Mouse (Mus musculus): ENCODE data around the gene Rbpjl.

Gene Rbpjl

DNA sequence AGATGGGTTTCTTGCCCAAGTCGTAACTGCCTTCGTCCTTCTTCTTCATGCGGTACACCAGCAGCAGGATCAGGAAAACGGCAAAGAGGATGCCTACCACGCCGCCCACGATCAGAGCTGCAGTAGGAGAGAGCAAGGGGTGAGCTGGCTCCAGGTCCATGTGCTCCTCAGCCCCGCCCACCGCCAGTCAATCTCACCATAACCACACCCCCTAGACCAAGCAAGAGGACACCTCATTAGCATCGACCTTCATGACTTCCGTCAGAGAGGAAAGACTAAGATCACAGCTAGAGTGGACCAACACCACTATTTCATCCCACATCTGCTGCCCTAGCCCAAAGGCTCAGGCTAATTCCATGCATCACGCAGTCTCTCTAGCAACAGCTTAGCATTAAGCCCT is 23.2 kb downstream of the Rbpjl start:
- CTCF ChIA-PET = interaction anchor here (0.5 to 1.1 kb wide), 3 partner anchors 18 to 1458 kb away, joined by 3 to 4 read pairs (median 4); no protein-coding TSS in a partner anchor

GRCm38 (mm10) chr2:164426952-164427351 is 24.0 kb downstream of the Rbpjl start:
- CTCF ChIA-PET = interaction anchor here (1.2 kb wide), 1 partner anchor 24 kb away, joined by 3 read pairs; the partner anchor contains the start of gene Rbpjl

- CTCF ChIA-PET = interaction anchor here (0.5 to 1.2 kb wide), 2 partner anchors 10 to 25 kb away, joined by 3 to 20 read pairs; partner anchors contain the start of gene Rbpjl
Measured at GRCm38 (mm10) chr2:164428451-164428850, 25.5 kb downstream of the Rbpjl start.

DNA sequence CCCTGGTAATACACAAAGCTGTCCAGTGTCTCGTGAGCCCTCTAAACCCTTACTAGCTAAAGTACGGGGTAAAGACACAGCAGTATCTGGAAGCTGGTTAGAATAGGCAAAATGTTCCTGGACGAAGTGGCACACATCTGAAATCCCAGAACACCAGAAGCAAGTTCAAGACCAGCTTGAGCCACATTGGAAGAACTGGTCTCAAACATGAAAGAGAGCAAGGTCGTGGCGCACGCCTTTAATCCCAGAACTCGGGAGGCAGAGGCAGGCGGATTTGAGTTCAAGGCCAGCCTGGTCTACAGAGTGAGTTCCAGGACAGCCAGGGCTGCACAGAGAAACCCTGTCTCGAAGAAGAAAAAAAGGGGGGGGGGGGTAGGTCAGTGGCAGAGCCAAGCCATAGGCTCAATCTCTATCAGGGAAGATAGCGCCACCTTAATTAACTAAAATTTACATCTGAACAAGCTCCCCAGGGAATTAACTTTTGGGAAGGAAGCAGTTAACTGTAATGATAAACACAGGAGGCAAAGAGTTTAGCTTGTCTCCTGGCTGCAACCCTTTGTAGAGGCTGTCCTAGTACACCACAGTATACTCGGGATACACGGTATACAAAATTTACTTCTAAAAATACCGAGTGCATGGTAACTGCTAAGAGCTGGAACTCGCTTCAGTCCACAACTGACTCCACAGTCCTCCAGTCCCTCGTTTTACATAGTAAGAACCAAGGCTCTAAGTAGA is 27.1 kb downstream of the Rbpjl start:
- CTCF ChIA-PET = no interaction called here

DNA sequence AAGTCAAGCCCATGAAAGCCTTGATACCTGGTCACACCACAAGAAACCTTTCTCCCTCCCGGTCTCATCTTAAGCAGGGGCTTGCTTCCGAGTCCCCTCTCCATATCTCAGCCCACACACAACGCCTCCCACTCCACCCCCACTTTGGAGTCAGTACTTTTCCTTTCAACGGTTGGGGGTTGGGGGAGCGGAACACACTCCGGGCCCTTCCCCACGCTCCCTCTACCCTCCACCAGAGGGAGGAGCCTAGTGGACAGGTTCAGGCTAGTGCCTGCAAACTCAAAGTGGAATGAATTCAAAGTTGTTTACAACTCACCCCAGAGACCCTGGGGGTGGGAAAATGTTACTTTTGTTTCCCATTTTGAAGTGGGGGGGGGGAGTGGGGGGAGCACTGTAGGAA is 27.8 kb downstream of the Rbpjl start:
- CTCF ChIA-PET = no interaction called here

DNA sequence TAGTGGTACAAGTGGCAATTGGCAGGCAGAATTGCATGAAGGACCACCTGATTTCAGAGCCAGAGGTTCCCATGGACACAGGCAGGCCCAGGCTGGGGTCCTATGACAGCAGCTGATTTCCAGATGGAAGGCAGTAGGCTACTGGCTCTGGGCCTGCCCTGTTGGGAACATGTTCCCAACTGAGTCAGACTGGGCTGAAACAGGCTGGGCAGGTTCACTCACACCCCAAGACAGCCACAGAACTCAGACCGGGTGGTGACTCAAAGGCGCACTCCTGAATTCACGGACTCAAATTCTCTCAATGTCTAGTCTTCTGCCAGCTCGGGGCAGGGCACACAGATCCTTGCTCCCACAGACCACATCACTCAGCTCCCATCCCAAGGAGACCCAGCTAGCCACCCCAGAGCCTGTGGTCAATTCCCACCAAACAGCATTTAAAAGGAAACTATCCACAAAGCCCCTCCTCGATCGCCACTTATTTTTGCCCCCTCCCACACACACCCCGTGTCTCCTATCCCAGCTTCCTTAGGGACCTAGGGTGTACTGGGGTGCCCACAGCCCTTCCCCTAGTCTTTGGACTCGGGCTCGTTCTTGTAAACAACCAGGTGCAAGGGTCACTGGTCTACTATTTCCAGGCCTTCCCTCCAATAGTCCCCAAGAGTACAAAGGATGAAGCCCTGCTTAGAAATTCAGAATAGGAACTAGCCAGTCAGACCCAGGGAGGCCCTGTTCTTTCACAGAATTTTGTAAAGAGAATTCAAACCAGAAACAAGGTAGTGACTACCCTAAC is 28.9 kb downstream of the Rbpjl start:
- CTCF ChIA-PET = interaction anchor here (0.7 kb wide), 1 partner anchor 33 kb away, joined by 3 read pairs; no protein-coding TSS in a partner anchor

DNA sequence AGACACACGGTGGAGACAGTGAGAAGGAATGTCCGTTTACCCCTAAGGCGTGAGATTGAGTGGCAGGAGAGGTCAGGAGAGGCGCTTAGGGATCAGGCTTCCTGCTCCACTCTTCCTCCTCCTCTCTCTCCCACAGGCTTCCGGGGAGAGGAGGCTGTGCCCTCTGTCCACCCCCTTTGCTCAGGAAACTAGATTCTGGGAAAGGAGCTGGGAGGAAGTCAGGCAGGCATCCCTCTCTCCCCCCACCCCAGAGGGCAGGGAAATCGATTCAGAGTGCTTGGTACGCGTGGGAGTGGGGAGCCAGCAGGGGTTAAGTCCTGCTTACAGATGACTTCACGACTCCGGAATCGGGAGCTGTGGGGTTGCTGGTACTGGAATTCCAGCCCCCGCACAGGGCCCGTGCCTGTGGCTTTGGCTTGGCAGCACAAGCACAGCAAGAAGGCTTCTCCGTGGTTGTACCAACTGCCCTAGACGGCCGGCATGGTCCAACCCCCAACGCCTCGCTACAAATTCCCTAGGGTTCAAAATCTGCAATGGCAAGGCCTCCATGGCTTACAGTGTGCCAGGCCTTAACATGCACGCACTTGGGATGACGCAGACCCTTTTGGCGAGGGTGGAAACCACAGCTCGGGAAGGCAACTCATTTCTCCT is 29.7 kb downstream of the Rbpjl start:
- CTCF ChIA-PET = interaction anchor here (0.6 kb wide), 1 partner anchor 99 kb away, joined by 3 read pairs; no protein-coding TSS in a partner anchor

DNA sequence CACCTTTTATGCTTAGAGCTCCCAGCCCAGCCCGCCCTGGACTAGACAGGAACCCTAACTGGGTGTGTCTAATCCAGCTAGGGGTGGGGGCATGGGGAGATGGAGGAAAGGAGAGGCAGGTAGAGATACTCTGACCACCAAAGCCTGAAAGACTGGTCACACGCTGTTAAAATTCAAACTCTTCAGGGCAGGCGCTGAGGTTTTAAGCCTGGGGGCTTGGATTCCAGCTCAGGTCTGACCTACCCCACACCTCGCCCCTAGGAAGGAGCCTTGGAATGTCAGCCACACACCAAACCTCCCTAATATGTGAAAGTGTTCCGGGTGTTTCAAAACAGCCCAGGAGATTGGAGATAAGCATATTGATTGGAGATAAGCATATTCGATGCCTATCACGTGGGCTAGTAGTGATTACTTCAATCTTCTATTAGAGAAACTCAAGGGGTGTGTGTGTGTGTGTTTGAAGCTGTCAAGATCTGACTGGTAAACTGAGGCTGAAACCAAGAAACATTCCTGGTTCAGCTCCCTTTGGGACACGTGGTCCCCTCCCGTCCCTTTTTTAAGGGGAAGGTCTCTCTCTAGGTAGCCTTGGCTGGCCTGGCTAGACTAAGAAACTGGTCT is 30.4 kb downstream of the Rbpjl start:
- CTCF ChIA-PET = interaction anchor here (0.6 kb wide), 1 partner anchor 98 kb away, joined by 3 read pairs; no protein-coding TSS in a partner anchor

DNA sequence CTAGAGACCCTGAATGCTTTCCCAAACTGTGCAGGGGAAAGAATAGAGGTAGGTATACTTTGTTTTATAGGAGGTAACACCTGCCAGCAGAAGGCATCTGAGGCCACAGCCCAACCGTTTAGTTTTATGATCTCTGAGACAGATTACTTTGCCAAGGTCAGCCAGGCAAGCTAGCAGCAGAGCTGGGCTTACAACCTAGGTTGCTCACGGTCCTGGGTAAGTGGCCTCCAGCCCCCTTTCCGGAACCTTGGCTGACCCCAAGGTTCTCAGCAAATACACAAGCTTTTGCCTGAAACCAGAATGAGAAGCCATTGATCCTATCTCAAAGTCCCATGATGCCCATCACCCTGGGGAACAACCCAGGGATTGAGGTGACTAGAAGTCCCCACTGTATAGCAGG is 31.7 kb downstream of the Rbpjl start:
- CTCF ChIA-PET = interaction anchor here (0.5 kb wide), 1 partner anchor 30 kb away, joined by 3 read pairs; no protein-coding TSS in a partner anchor

DNA sequence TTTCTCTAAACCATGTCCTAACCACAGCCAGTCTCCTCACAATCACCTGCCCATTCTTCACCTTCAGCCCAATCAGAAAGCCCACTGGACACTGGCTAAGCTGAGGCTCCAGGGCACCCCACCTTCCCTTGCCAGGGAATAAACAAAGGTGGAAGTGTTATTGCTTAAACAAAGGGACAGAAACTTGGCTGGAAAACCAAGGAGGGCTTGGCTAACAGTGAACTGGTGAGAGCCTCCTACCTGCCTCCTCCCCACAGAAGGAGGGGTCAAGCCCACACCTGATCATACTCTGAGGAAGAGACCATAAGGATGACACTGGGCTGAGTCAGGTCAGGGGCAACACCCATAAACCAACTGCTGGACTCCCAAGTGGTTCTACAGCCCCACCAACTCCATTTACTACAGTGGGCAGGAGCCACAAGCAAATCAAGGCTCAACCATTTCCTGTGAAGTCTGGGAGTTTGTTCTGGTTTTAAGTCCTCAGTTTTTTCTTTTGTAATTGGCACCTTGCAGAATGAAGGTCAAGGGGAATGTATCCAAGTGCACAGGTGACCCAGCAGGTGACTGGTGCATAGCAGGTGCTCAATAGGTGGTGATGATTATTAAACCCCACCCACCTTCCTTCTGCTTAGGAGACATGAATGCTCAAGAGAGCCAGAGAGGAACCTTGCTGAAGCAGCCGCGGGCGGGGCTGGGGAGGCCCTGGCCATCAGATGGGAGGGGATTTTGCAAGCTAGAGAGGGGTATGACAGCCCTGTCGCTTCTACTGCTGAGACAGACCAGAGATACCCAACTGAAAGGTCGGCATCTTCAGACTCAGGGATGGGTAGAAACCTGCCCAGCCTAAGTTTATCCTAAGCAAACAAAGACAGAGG is 32.5 kb downstream of the Rbpjl start:
- CTCF ChIA-PET = no interaction called here

DNA sequence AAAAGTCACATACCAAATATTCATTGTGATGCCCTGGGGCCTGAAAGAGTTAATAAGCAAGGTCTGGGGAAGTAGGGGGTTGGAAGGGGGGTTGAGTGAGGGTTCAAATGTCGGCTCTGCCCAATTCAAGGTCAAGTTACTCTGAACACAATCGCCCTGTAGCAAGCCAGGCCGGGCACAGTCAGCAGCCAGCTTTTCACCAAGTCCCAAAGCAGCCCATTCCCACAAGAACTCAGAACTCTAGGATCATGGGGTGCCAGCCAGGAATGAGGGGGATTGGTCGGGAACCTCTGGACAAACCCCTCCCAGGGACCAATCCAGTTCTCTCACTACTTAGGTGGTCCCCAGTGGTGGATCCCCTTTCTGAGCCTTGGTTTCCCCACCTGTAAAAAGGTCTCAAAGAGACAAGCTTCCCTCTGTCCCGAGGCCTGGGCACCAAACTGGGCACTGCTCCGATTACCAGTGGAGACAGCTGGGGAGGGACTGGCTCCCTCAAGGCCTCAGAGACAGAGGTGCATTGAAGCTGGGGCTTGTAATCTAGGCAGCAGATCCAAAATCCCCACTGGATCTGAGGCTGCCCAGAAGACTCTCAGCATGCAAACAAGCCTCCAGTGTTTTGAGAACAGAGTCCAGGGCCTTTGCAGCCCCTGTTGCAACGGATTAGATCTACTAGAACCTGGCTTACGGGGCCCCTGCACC is 33.4 kb downstream of the Rbpjl start:
- CTCF ChIA-PET = no interaction called here

DNA sequence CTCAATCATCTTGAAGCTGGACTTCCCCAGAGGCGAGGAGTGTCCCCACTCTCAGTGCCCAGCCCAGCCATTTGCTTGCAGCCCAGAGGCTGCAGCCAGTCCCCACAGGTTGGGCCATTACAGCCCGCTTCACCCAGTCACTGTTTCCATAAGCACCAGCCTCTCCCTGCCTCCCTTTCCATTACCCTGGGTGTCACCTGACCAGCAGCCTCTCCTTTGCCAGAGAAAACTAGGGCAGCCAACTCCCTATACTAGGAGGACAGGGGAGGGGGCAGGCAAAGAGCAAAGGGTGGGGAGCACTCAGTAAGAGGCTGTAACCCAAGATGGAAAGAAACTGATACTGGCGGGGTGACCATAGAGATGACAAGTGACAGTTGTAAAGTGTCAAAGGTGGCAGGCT is 34.0 kb downstream of the Rbpjl start:
- CTCF ChIA-PET = no interaction called here

GRCm38 (mm10) chr2:164437710-164438109 is 34.8 kb downstream of the Rbpjl start:
- CTCF ChIA-PET = interaction anchor here (0.8 kb wide), 1 partner anchor 14 kb away, joined by 3 read pairs; no protein-coding TSS in a partner anchor

DNA sequence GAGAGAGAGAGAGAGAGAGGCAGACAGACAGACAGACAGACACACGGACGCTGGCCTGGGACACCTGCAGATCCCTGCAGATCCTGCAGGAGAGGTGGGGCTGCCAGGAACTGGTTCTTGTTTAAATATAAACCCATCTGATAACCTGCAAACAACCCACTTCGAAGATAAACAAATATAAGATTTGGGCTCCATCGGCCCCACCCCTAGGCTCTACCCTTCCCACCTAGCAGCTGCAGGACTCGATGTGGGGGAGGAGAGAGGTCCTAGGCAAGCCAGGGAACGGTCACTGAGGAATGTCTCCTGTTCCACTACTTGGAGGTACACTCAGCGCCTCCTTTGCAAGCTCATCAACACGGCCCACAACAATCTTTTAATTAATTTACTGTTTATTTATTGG is 35.3 kb downstream of the Rbpjl start:
- CTCF ChIA-PET = interaction anchor here (0.5 to 0.8 kb wide), 2 partner anchors 14 to 83 kb away, joined by 3 read pairs; no protein-coding TSS in a partner anchor

DNA sequence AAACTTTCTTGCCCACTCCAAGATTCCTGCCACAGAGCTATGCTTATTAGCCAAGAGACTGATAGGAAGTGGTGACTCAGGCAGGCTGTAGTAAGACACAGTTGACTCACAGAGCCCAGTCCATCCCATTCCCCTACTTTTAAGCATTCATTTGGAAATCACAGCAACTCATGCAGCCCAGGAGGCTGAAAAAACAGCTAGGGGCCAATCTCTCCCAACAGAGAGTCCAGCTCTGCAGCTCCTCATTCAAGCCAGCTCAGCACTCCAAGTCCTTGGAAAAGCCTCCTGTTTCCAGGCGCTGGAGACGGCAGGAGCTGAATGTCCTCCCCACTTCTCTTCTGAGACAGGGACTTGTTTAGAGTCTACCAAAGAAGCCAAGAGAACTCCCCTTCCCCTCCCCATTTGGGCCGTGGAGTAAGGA is 36.1 kb downstream of the Rbpjl start:
- CTCF ChIA-PET = interaction anchor here (0.9 kb wide), 1 partner anchor 15 kb away, joined by 3 read pairs; no protein-coding TSS in a partner anchor

DNA sequence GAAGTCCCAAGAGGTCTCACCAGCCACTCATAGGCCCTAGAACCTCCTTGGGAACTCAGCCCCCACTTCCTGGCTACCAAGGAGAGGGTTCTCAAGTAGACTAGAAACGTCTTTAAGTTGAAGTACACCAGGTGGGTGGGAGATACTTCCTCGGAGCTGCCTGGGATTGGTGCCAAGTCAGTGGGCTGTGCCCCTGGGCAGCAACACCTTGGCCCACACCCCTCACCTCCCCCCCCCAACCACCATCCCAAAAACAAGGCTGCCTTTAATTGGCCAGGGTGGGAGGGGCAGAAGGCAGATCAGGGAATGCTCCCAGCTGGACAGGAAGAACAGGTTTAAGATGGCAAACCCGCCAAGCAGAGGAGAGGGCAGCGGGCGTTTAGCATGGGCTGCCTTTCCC is 37.4 kb downstream of the Rbpjl start:
- CTCF ChIA-PET = interaction anchor here (0.6 kb wide), 2 partner anchors 8 to 57 kb away, joined by 6 to 7 read pairs; partner anchors contain the start of gene Pigt

DNA sequence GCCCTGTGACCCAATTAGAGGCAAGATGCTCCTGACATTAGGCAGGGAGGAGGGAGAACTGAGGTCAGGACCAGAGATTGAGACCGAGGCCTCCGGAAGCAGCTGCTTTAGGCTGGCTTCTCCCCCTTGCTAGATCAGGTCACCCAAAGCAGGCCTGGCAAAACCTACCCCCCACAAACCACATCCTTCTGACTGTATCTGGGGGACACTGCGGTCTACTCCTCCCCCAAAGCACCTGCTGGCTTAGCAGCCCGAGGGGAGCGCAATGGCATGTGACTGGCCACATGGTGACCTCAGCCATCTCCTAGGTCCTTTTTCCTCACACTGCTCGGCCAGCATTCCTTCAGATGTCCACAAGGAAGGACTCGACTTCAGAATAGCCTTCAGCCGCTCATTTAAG is 38.2 kb downstream of the Rbpjl start:
- CTCF ChIA-PET = no interaction called here

GRCm38 (mm10) chr2:164441731-164442130 is 38.8 kb downstream of the Rbpjl start:
- CTCF ChIA-PET = no interaction called here

GRCm38 (mm10) chr2:164442315-164443050 is 39.5 kb downstream of the Rbpjl start:
- CTCF ChIA-PET = interaction anchor here (0.6 kb wide), 2 partner anchors 19 to 284 kb away, joined by 3 to 10 read pairs; no protein-coding TSS in a partner anchor

All from spleen, embryonic (tissue).